Mouse (Mus musculus): Measurements from ENCODE around the gene Ascl3. TPM values are rescaled to one million over a fixed set of nuclear protein-coding genes. Genes with fewer than 3 reads are reported as not detected.

The Ascl3 gene
- not detected in 2 replicates for total RNA-seq (2012; rRNA removed)
- not detected for polyA plus RNA-seq (2012; ENCODE audit: insufficient read depth in 1 of 2, insufficient read length in 2 of 2, low read depth in 1 of 2, low replicate concordance in 2 of 2, missing spikeins in 1 of 2)

GRCm38 (mm10) chr7:109731626-109732025, at the start of gene Ascl3:
Ascl3 (minus strand) TSS chr7:109731726.
- TF ChIP-seq EP300 (IDR thresholded peaks at IDR 0.05; ENCODE audit: low read depth in 1 of 2, low read length in 2 of 2) = no peak
- TF ChIP-seq USF2 (IDR thresholded peaks at IDR 0.05; ENCODE audit: borderline replicate concordance in 1 of 2, insufficient read depth in 1 of 2, low read depth in 1 of 2, low read length in 2 of 2) = no peak
- TF ChIP-seq MEF2A (IDR thresholded peaks at IDR 0.05; ENCODE audit: extremely low read depth, insufficient replicate concordance, low read depth, low read length, poor library complexity, severe bottlenecking) = no peak
- TF ChIP-seq ZNF384 (IDR thresholded peaks at IDR 0.05; ENCODE audit: low read depth, low read length) = no peak
- TF ChIP-seq GATA1 (IDR thresholded peaks at IDR 0.05; ENCODE audit: low read depth, low read length) = no peak
- TF ChIP-seq MYC (IDR thresholded peaks at IDR 0.05; ENCODE audit: low read depth, low read length) = no peak
- TF ChIP-seq TCF12 (IDR thresholded peaks at IDR 0.05; ENCODE audit: low read depth, low read length) = no peak
- no peak for TF ChIP-seq MAX (IDR thresholded peaks at IDR 0.05; ENCODE audit: low read length)
- TF ChIP-seq ETS1 (IDR thresholded peaks at IDR 0.05; ENCODE audit: low read depth, low read length) = no peak
- TF ChIP-seq ZC3H11A (IDR thresholded peaks at IDR 0.05; ENCODE audit: low read depth, low read length) = no peak
- TF ChIP-seq POLR2AphosphoS2 (IDR thresholded peaks at IDR 0.05; ENCODE audit: low read length) = no peak
- no peak within 1 kb of the TSS for H3K9ac ChIP-seq (ENCODE audit: control insufficient read depth, low read depth, low read length, poor library complexity, severe bottlenecking)
- no peaks in the 10 kb centered on the region for H3K36me3 ChIP-seq (ENCODE audit: control insufficient read depth in 1 of 2, insufficient read depth in 2 of 2, low read length in 2 of 2)
- no peak within 1 kb of the TSS for H3K4me3 ChIP-seq (ENCODE audit: control insufficient read depth in 1 of 2, insufficient read depth in 1 of 2, low read depth in 2 of 2, low read length in 2 of 2)
- H3K9me3 ChIP-seq (replicated peaks; ENCODE audit: insufficient read depth, low read length) = no peaks in the 10 kb centered on the region
- H3K27ac ChIP-seq (ENCODE audit: control insufficient read depth, low read depth, low read length) = no peak within 1 kb of the TSS
- H3K27me3 ChIP-seq (ENCODE audit: control insufficient read depth in 1 of 2, insufficient read depth in 2 of 2, low read length in 2 of 2) = no peaks in the 10 kb centered on the region
- DNase-seq (ENCODE audit: low read depth, low spot score) = no peak
- peaks cover 0 to 2% of the 10 kb centered on the region in 2 experiments; a peak in 1 of 4 replicates for H3K4me1 ChIP-seq (ENCODE audit: control insufficient read depth in 1 of 2, insufficient read depth in 2 of 2, low read length in 2 of 2)
- H3K79me2 ChIP-seq (ENCODE audit: control insufficient read depth, insufficient read depth, low read length, poor library complexity) = no peaks in the 10 kb centered on the region

GRCm38 (mm10) chr7:109781087-109781469, 49.6 kb upstream of the Ascl3 start:
- no peak overlapping the region for H3K9ac ChIP-seq (ENCODE audit: control insufficient read depth, low read depth, low read length, poor library complexity, severe bottlenecking)
- no peak overlapping the region for H3K4me3 ChIP-seq (ENCODE audit: control insufficient read depth in 1 of 2, insufficient read depth in 1 of 2, low read depth in 2 of 2, low read length in 2 of 2)
- no peak overlapping the region for H3K27ac ChIP-seq (ENCODE audit: control insufficient read depth, low read depth, low read length)
- H3K79me2 ChIP-seq (ENCODE audit: control insufficient read depth, insufficient read depth, low read length, poor library complexity) = no peaks in the 10 kb centered on the region
- H3K27me3 ChIP-seq (ENCODE audit: control insufficient read depth in 1 of 2, insufficient read depth in 2 of 2, low read length in 2 of 2) = 0 out of 4 replicates have a peak, but pooled peaks cover 0 to 3% of the 10 kb centered on the region in 2 experiments
- no peak for TF ChIP-seq ZNF384 (IDR thresholded peaks at IDR 0.05; ENCODE audit: low read depth, low read length)
- no peak for TF ChIP-seq RCOR1 (IDR thresholded peaks at IDR 0.05; ENCODE audit: low read depth, low read length)
- TF ChIP-seq MEF2A (IDR thresholded peaks at IDR 0.05; ENCODE audit: extremely low read depth, insufficient replicate concordance, low read depth, low read length, poor library complexity, severe bottlenecking) = no peak
- TF ChIP-seq CTCF (IDR thresholded peaks at IDR 0.05 in 2 of 3, conservative IDR thresholded peaks at IDR 0.05 in 1 of 3; ENCODE audit: control insufficient read depth in 1 of 3, insufficient read depth in 1 of 3, low read depth in 2 of 3, low read length in 3 of 3, poor library complexity in 1 of 3, severe bottlenecking in 1 of 3) = no peak
- no peak for TF ChIP-seq MYC (IDR thresholded peaks at IDR 0.05; ENCODE audit: low read depth, low read length)
- no peak for TF ChIP-seq ETS1 (IDR thresholded peaks at IDR 0.05; ENCODE audit: low read depth, low read length)
- TF ChIP-seq SIN3A (IDR thresholded peaks at IDR 0.05; ENCODE audit: low read length) = no peak
- TF ChIP-seq MYB (IDR thresholded peaks at IDR 0.05; ENCODE audit: low read depth, low read length) = no peak
- no peak for TF ChIP-seq NRF1 (IDR thresholded peaks at IDR 0.05; ENCODE audit: insufficient read depth, low read depth, low read length, poor library complexity, severe bottlenecking)
- TF ChIP-seq TCF12 (IDR thresholded peaks at IDR 0.05; ENCODE audit: low read depth, low read length) = no peak
- no peak for TF ChIP-seq GABPA (IDR thresholded peaks at IDR 0.05; ENCODE audit: low read depth, low read length)
- TF ChIP-seq ZMIZ1 (IDR thresholded peaks at IDR 0.05; ENCODE audit: low read depth, low read length) = no peak
- TF ChIP-seq POLR2AphosphoS2 (IDR thresholded peaks at IDR 0.05; ENCODE audit: low read length) = no peak
- no peak for TF ChIP-seq TBP (IDR thresholded peaks at IDR 0.05; ENCODE audit: low read depth, low read length)
- TF ChIP-seq MAX (IDR thresholded peaks at IDR 0.05; ENCODE audit: low read length) = no peak
- TF ChIP-seq NELFE (IDR thresholded peaks at IDR 0.05; ENCODE audit: low read depth, low read length) = no peak
- no peaks in the 10 kb centered on the region for H3K4me1 ChIP-seq (ENCODE audit: control insufficient read depth in 1 of 2, insufficient read depth in 2 of 2, low read length in 2 of 2)
- no peaks in the 10 kb centered on the region for H3K9me3 ChIP-seq (replicated peaks; ENCODE audit: insufficient read depth, low read length)
- DNase-seq (ENCODE audit: low read depth, low spot score) = no peak
- H3K36me3 ChIP-seq (ENCODE audit: control insufficient read depth in 1 of 2, insufficient read depth in 2 of 2, low read length in 2 of 2) = no peaks in the 10 kb centered on the region

Data from MEL (cell line).